Mouse (Mus musculus) thymus, adult 2 months (tissue): ENCODE results near the gene Usp33.
"Not testable (repeated sequence)": the region's sequence is repeated elsewhere in the genome, so short reads cannot be mapped to it uniquely, and the experiment has no call there.

Source experiments
- CTCF ChIP-seq: fragments of 200-500 bp; IDR thresholded peaks from 2 replicates; pipeline ENCODE4 v1.5.1; 2012; ENCODE audit warnings: mild to moderate bottlenecking, control low read depth, low read length, moderate library complexity, borderline replicate concordance; ENCODE audit not compliant: control insufficient read depth, poor library complexity, insufficient read depth; ENCODE audit errors: extremely low read depth
- POLR2A ChIP-seq: fragments of 200-500 bp; IDR thresholded peaks from 2 replicates; pipeline ENCODE4 v1.6.1; 2012; ENCODE audit warnings: mild to moderate bottlenecking, low read length, control low read depth, moderate library complexity; ENCODE audit not compliant: control insufficient read depth, poor library complexity, insufficient read depth; ENCODE audit errors: extremely low read depth

DNA sequence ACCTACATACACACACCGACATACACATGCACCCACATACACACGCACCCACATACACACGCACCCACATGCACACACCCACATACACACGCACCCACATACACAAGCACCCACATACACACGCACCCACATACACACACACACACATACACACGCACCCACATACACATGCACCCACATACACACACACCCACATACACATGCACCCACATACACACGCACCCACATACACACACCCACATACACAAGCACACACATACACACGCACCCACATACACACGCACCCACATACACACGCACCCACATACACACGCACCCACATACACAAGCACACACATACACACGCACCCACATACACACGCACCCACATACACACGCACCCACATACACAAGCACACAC is 31.6 kb upstream of the Usp33 start:
- TF ChIP-seq CTCF, POLR2A: not testable (repeated sequence)
